Mouse (Mus musculus): ENCODE data around the gene Itga11. TPM values are rescaled to one million over a fixed set of nuclear protein-coding genes. Genes with fewer than 3 reads are reported as not detected.
A peak's percentile ranks its signal among the peaks of the same experiment; 100 is the strongest.

Gene Itga11
- total and polyA plus RNA-seq, 2 experiments from 2014 or later: 0.50 to 2.1 TPM

DNA sequence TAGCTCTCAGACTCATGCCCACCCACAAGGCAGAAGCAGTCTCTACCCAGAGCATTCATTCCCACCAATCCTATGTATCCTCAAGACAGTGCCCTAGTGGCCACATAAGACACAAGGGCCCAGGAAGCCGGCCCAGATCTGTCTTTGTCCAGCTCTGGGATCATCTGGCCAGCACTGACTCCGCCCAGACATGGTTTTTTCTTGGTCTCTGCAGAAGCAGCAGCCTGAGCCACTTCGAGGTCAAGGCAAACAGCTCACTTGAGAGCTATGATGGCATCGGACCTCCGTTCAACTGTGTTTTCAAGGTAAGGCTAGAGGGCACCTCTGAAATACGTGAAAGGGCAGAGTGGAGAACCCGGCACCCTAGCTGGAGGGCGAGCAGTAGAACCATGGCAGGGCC, 95.1 kb downstream of the Itga11 start:
- no peak for ATAC-seq
- Histone ChIP-seq H3K9me3 (ENCODE audit: low read length) (no peaks in the 10 kb centered on the region), H3K4me3 (ENCODE audit: low read length) (no peak overlapping the region), H3K27me3 (ENCODE audit: insufficient read depth, low read length) (no peaks in the 10 kb centered on the region), H3K4me2 (ENCODE audit: low read depth, low read length) (no peak overlapping the region), H3K4me1 (ENCODE audit: insufficient read depth, low read length) (no peaks in the 10 kb centered on the region), H3K27ac (no peak overlapping the region), H3K36me3 (ENCODE audit: insufficient read depth, low read length) (no peaks in the 10 kb centered on the region), H3K9ac (replicated peaks; ENCODE audit: low read length) (no peak overlapping the region)
- no peak for DNase-seq (ENCODE audit: low spot score)
- no peak for TF ChIP-seq CTCF (IDR thresholded peaks at IDR 0.05; ENCODE audit: low read depth)
- WGBS: 84% methylated on average over 8 of the region's 8 CpGs

DNA sequence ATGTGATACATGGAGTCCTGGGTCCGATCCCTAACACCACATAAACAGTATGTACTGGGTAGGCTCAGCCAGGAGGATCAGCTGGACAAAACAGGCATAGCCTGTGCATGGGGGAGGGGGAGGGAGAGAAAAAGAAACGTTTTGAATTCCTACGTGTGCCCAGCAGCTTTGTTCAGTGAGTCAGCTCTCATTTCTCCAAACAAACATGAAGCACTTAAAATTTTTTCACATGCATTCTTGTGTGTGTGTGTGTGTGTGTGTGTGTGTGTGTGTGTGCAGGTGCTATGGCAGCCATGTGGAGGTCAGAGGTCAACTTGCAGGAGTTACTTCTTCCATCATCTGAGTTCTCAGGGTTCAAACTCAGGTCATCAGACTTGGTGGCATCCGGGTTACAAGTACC, 97.8 kb downstream of the Itga11 start:
- H3K4me1 ChIP-seq (ENCODE audit: insufficient read depth, low read length): no peaks in the 10 kb centered on the region; the same call in 1 of the 2 replicates
- no peak overlapping the region for H3K4me3 ChIP-seq (ENCODE audit: low read length)
- H3K36me3 ChIP-seq (ENCODE audit: insufficient read depth, low read length): no peaks in the 10 kb centered on the region
- H3K9me3 ChIP-seq (ENCODE audit: low read length): no peaks in the 10 kb centered on the region
- no peak overlapping the region for H3K27ac ChIP-seq
- TF ChIP-seq CTCF (IDR thresholded peaks at IDR 0.05; ENCODE audit: low read depth): no peak
- H3K9ac ChIP-seq (replicated peaks; ENCODE audit: low read length): no peak overlapping the region
- ATAC-seq (no peak), DNase-seq (ENCODE audit: low spot score) (no peak)
- no peaks in the 10 kb centered on the region for H3K27me3 ChIP-seq (ENCODE audit: insufficient read depth, low read length)
- WGBS: 65% methylated on average over 4 of the region's 4 CpGs
- H3K4me2 ChIP-seq (ENCODE audit: low read depth, low read length): no peak overlapping the region

DNA sequence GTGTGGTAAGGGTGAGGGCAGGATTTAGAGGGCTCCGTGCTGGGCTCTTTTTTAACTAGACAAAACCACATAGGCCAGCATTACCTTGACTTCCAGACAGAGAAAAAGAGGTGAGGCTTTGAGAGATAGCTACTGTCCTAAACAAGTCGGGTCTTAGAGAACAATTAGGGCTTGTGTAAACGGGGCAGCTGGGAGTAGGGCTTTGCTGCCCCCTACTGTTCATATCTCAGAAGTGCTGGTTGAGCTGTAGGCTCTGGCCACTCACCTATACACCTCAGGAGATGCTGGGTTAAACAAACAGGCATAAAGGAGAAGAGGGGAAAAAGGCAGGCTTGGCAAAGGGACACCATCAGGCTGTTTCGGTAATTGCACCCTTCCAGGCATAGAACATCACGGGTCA, 99.8 kb downstream of the Itga11 start:
- H3K27me3 ChIP-seq (ENCODE audit: insufficient read depth, low read length): no peaks in the 10 kb centered on the region
- H3K27ac ChIP-seq: no peak overlapping the region
- no peaks in the 10 kb centered on the region for H3K9me3 ChIP-seq (ENCODE audit: low read length)
- 2% methylated on average over 5 of the region's 5 CpGs for WGBS
- peak; percentile 94 for TF ChIP-seq CTCF (IDR thresholded peaks at IDR 0.05; ENCODE audit: low read depth)
- H3K9ac ChIP-seq (replicated peaks; ENCODE audit: low read length): no peak overlapping the region
- no peaks in the 10 kb centered on the region for H3K36me3 ChIP-seq (ENCODE audit: insufficient read depth, low read length)
- DNase-seq (ENCODE audit: low spot score) (peak; percentile 82), ATAC-seq (peak; percentile 76)
- H3K4me3 ChIP-seq (ENCODE audit: low read length): no peak overlapping the region
- H3K4me2 ChIP-seq (ENCODE audit: low read depth, low read length): no peak overlapping the region
- peaks cover 9% of the 10 kb centered on the region for H3K4me1 ChIP-seq (ENCODE audit: insufficient read depth, low read length)

DNA sequence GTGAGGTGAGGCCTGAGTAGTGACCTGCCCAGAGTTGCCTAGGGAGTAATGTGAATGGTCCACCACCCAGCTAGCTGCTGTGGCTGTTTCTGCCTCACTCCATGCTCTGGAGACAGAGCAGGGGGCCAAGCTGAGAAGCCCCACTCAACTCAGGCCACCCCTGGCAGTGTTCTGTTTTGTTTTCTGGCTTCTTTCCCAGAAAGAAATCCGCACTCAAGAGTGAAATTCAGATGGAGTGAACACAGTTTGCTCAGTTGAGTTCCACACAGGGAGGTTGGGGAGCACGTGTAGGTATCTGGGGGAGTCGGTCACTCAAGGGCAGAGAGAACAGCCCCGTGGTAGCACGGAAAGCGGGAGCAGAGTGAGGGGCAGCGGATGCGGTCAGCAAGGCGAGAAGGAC, 101.1 kb downstream of the Itga11 start:
- peaks cover 22% of the 10 kb centered on the region for H3K4me1 ChIP-seq (ENCODE audit: insufficient read depth, low read length)
- H3K9me3 ChIP-seq (ENCODE audit: low read length): no peaks in the 10 kb centered on the region

DNA sequence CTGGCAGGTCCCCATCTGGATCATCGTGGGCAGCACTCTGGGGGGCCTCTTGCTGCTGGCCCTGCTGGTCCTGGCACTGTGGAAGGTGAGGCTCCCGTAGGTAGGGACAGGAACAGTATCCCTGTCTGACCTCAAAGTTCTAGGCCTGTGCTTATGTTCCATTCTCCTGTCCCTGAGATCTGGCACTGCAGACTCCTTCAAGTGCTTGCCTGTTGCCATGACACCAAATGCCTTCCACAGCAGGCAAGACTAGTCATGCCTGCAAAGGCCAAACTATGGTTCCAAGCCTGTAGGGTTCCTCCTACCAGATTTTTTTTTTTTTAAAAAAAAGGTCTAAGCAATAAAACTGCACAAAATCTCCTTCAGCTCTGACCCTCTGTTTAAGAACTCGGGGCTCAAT, 104.3 kb downstream of the Itga11 start:
- peaks cover 25% of the 10 kb centered on the region for H3K4me1 ChIP-seq (ENCODE audit: insufficient read depth, low read length)
- no peaks in the 10 kb centered on the region for H3K9me3 ChIP-seq (ENCODE audit: low read length)
- H3K27ac ChIP-seq: peak overlapping the region; percentile 74; the same call in 1 of the 2 replicates
- H3K4me3 ChIP-seq (ENCODE audit: low read length): no peak overlapping the region
- no peak overlapping the region for H3K4me2 ChIP-seq (ENCODE audit: low read depth, low read length)
- no peaks in the 10 kb centered on the region for H3K27me3 ChIP-seq (ENCODE audit: insufficient read depth, low read length)
- DNase-seq (ENCODE audit: low spot score) (peak; percentile 62), ATAC-seq (no peak)
- no peaks in the 10 kb centered on the region for H3K36me3 ChIP-seq (ENCODE audit: insufficient read depth, low read length)
- WGBS: 40% methylated on average over 3 of the region's 3 CpGs
- no peak for TF ChIP-seq CTCF (IDR thresholded peaks at IDR 0.05; ENCODE audit: low read depth)
- H3K9ac ChIP-seq (replicated peaks; ENCODE audit: low read length): no peak overlapping the region

More for the DNA sequence above, 101.1 kb downstream of the Itga11 start:
- ATAC-seq: no peak
- TF ChIP-seq CTCF (IDR thresholded peaks at IDR 0.05; ENCODE audit: low read depth): no peak
- Histone ChIP-seq H3K4me3 (ENCODE audit: low read length) (no peak overlapping the region), H3K9ac (replicated peaks; ENCODE audit: low read length) (no peak overlapping the region), H3K27ac (no peak overlapping the region), H3K4me2 (ENCODE audit: low read depth, low read length) (no peak overlapping the region), H3K27me3 (ENCODE audit: insufficient read depth, low read length) (no peaks in the 10 kb centered on the region), H3K36me3 (ENCODE audit: insufficient read depth, low read length) (no peaks in the 10 kb centered on the region)
- peak; percentile 61 for DNase-seq (ENCODE audit: low spot score)
- 66% methylated on average over 9 of the region's 9 CpGs for WGBS

DNA sequence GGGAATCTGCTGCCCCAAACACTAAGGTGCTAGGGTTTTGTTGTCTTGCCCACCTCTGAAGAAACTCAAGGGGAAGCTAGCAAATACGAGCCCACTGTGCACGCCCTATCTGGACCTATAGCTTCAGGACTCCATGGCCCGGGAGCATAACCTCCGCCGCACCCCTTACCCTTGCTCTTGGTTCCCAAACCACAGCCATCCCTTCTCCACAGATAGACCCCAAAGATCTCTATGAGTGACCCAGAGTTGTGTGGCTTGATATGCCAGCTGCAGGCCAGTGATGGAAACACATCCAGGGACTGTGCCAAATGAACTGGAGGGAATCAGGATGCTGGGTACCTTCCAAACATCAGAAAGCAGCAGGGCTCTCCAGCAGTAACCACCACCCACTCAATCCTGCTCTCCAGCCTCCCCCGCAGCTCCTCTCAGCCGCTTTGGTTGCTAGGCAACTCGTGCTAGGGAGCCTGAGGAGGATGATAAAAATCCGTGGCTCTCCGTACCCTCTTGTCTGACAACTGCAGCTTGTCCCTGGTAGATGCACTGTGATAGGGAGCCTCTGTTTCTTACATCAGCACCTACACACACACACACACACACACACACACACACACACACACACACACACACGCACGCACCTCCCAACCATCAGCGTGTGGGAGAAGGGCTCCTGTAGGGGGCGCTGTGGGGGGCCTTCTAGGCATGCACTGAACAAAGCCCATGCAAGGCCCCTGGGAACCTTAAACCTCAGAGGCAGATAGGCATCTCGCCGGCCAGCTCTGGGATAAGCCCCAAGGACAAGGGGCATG, 105.6 kb downstream of the Itga11 start:
- Histone ChIP-seq H3K4me2 (ENCODE audit: low read depth, low read length) (peak overlapping the region; percentile 38), H3K4me3 (ENCODE audit: low read length) (no peak overlapping the region), H3K27me3 (ENCODE audit: insufficient read depth, low read length) (no peaks in the 10 kb centered on the region), H3K36me3 (ENCODE audit: insufficient read depth, low read length) (no peaks in the 10 kb centered on the region), H3K9me3 (ENCODE audit: low read length) (no peaks in the 10 kb centered on the region), H3K4me1 (ENCODE audit: insufficient read depth, low read length) (peaks cover 25% of the 10 kb centered on the region), H3K9ac (replicated peaks; ENCODE audit: low read length) (peak overlapping the region; percentile 24; the same call in 1 of the 2 replicates), H3K27ac (peak overlapping the region; percentile 74)
- WGBS: 27% methylated on average over 16 of the region's 16 CpGs
- peak; percentile 91 for DNase-seq (ENCODE audit: low spot score)
- ATAC-seq: peak; percentile 88
- peak; percentile 71 for TF ChIP-seq CTCF (IDR thresholded peaks at IDR 0.05; ENCODE audit: low read depth)

DNA sequence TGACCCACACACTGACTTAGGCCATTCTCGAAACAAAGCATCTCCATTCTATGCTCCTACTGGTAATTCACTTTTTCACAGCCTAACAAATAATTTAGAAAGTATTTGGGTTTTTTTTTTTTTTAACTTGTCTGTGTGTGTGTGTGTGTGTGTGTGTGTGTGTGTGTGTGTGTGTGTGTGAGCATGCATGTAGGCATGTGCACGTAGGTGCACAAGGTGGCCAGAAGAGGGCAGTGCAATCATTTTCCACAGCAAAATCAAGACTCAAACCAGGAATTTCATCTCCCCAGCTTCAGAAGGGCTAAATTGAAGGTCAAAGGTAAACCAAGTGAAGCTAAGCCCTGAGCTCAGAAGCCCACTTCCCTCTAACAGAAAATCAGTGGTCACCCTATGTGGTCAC, 106.6 kb downstream of the Itga11 start:
- 95% methylated on average over 2 of the region's 2 CpGs for WGBS
- Histone ChIP-seq H3K27me3 (ENCODE audit: insufficient read depth, low read length) (no peaks in the 10 kb centered on the region), H3K4me1 (ENCODE audit: insufficient read depth, low read length) (peaks cover 25% of the 10 kb centered on the region), H3K36me3 (ENCODE audit: insufficient read depth, low read length) (no peaks in the 10 kb centered on the region), H3K9ac (replicated peaks; ENCODE audit: low read length) (no peak overlapping the region), H3K27ac (peak overlapping the region; percentile 74), H3K4me2 (ENCODE audit: low read depth, low read length) (no peak overlapping the region), H3K4me3 (ENCODE audit: low read length) (no peak overlapping the region), H3K9me3 (ENCODE audit: low read length) (no peaks in the 10 kb centered on the region)
- DNase-seq (ENCODE audit: low spot score): no peak
- peak; percentile 61 for TF ChIP-seq CTCF (IDR thresholded peaks at IDR 0.05; ENCODE audit: low read depth)
- no peak for ATAC-seq

All from hindbrain, postnatal 0 days (tissue).